Mouse (Mus musculus) brain, embryonic 18.5 days (tissue): ENCODE measurements at regions not wholly inside any gene's neighbourhood (a gene's known extent, or its start where the extent isn't known, plus 50 kb on each side); places are given as distances from the start of the nearest gene placed in this dataset.
A peak's percentile ranks its signal among the peaks of the same experiment; 100 is the strongest.

Experiments
- DNase-seq: peaks from one replicate; pipeline ENCODE4 v3.0.0-alpha.2; 2012; ENCODE audit warnings: low read depth, low spot score

DNA sequence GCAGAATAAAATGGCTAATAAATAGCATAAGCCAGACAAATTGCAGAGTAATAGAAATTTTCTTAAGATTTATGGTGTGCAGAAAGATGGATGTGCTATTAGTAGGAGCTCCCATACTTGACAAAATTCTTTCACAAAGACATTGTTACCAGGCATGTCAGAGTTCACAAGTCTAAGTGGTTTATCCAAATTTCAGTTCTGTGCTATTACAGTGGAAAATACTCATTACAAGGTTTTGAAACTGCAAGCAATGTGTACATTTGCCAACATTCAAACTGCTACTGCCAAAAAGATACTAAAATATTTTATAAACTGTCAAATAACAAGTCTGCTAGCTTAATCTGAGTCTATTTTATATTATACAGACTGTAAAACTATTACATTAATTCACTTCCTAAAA is 1550.2 kb upstream of the Acvr2a start:
- DNase-seq: no peak

GRCm38 (mm10) chr2:47265901-47266300 is 1548.0 kb upstream of the Acvr2a start:
- no peak for DNase-seq

DNA sequence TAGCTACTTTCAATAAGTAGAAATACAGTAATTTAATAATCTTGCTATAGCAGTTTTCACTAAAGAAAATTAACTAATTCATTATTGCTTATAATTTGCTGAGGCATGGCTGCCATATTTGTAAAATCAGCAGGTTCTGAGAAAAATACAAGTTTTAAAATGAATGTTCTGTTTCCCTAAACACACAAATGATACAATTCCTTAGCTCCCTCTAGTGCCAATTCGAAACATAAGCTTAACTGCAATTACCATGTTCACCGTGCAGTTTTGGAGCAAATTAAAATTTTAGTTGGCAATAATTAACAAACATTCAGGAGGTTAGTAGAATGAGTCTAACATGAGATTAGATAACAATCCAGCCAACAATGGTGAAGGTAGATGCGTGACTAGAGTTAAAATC is 1518.4 kb upstream of the Acvr2a start:
- DNase-seq: peak; percentile 32

DNA sequence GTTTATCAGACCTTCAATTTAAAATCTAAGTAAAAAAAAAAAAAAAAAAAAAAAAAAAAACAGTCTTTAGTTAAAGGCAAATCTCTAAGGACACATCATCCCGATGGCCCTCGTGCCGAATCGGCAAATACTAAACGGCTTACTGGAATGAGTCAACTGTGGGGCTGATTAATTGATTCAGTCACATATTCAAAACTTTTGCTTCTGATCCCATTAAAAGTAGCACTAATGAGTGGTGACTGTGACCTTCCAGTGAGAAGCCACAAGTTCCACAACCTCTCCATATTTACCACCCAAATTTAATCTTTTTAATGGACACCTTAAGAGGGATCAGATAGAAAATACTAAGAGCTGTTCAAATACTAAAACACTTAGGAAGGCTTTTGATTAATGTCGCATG is 1511.9 kb upstream of the Acvr2a start:
- DNase-seq: no peak

GRCm38 (mm10) chr2:47330574-47330973 is 1483.3 kb upstream of the Acvr2a start:
- no peak for DNase-seq

GRCm38 (mm10) chr2:47334406-47335113 is 1479.3 kb upstream of the Acvr2a start:
- DNase-seq: peak; percentile 28

DNA sequence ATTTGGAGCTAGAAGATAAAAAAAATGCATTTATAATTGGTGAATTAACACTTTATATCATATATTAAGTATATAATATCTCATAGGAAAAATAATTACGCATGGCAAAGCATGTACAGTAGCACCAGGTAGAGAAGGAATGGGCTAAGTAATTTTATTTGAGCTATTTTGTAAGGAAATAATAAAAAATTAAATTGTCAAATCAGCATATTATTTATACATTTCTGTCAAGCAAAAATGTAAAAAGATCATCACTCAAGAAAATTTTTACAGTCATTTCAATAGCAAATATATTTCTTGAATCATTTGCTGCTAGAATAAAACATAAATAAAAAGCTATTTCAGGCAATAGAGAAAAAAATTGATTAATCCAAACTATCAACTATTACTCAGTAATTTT is 1450.4 kb upstream of the Acvr2a start:
- DNase-seq: no peak

DNA sequence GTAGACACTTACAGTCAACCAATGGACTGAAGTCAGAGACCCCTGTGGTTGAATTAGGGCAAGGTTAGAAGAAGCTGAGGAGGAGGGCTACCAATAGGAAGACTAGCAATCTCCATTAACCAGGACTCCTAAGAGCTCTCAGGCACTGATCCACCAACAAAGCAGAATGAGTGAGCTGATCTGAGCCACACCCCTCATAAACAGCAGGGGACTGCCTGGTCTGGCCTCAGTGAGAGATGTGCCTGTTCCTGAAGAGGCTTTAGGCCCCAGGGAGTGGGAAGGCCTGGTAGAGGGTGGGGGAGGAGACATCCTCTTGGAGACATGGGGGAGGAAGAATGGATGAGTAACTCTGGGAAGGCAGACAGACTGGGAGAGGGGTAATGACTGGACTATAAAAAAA is 1445.6 kb upstream of the Acvr2a start:
- DNase-seq: no peak
